Mouse (Mus musculus): ENCODE results near the gene Dhdh. TPM values are rescaled to one million over a fixed set of nuclear protein-coding genes. Genes with fewer than 3 reads are reported as not detected.
"Not testable (repeated sequence)": the region's sequence is repeated elsewhere in the genome, so short reads cannot be mapped to it uniquely, and the experiment has no call there.

The Dhdh gene
- polyA plus RNA-seq, 1 experiment, result 0.29 TPM

DNA sequence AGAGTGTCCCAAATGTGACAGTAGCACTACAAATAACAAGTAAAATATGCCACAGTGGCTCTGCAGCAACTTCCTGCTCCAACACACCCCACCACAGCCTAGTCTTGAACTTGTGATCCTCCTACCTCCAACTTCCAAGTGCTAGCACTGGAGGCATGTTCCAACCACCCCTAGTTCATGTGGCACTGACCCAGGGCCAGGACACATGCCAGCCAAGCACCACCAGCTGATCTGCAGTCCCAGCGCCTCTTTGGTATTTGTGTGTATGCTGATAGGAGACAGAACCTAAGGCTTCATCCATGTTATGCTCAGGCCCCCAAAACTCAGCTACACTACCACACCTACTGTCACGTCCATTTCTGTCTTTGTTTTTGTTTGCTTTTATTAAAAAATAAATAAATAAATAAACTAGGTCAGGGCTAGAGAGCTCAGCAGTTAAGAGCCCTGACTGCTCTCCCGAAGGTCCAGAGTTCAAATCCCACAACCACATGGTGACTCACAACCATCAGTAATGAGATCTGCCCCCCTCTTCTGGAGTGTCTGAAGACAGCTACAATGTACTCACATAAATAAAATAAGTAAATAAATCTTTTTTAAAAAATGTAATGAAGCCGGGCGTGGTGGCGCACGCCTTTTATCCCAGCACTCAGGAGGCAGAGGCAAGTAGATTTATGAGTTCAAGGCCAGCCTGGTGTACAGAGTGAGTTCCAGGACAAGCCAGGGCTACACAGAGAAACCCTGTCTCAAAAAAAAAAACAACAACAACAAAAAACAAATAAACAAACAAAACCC is 24.4 kb downstream of the Dhdh start:
- no peak for TF ChIP-seq GATA1 (IDR thresholded peaks at IDR 0.05; ENCODE audit: low read length)

DNA sequence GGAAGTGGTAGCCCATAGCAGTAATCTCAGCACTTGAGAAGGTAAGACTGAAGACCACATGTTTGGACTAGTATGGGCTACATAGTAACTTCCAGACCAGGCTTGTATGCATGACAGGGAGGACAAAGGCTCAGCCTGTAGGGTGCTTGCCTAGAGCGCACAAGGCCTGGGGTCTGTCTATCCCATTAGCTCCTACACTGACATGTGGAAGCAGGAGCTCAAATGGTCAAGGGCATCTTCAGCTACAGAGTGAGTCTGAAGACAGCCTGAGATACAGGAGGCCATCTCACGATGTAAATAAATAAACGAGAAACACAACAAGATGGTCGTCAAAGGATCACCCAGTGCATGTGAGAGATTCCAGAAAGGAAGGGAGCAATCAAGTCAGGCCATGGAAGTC is 26.3 kb downstream of the Dhdh start:
- TF ChIP-seq GATA1 (IDR thresholded peaks at IDR 0.05; ENCODE audit: low read length), result no peak

DNA sequence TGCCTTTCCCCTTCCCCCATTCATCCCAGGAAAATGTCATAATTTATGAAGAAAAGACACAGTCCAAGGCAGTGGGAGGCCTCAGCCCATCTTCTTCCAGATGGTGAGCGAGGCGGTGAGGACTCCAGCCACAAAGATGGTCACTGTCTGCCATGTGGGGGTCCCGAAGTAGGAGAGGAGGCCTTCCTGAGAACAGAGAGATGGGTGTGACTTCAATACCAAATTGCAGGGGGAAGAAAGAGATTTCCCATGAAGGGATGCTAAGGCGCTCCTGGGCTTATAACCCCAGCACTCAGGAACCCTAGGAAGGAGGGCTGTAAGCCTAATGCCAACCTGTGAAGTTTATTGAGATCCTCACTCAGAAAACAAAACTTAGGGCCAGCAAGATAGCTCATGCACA is 26.8 kb downstream of the Dhdh start:
- TF ChIP-seq GATA1 (IDR thresholded peaks at IDR 0.05; ENCODE audit: low read length), result no peak

GRCm38 (mm10) chr7:45461326-45461725 is 27.3 kb downstream of the Dhdh start:
- no peak for TF ChIP-seq GATA1 (IDR thresholded peaks at IDR 0.05; ENCODE audit: low read length)

GRCm38 (mm10) chr7:45460860-45461314 is 27.7 kb downstream of the Dhdh start:
- TF ChIP-seq GATA1 (IDR thresholded peaks at IDR 0.05; ENCODE audit: low read length), result no peak

DNA sequence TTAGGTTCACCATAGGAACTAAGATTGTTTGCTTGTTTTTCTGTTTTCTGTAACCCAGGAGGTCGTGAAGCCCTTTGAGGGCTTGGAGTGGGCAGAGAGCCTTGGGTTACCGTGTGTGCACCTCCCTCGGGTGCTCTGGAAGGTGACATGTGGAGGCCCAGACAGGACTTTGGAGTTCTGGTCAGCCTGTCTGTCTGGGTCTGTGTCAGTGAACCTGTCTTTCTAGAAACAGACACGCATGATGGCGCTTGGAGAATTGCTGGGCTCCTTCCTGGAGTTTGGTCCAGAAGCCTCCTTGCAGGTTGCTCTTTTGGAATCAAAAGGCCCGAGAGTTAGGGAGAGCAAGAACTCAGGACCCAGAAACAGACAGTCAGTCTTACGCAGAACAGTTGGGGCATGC is 28.2 kb downstream of the Dhdh start:
- TF ChIP-seq GATA1 (IDR thresholded peaks at IDR 0.05; ENCODE audit: low read length), result no peak

GRCm38 (mm10) chr7:45459564-45460140 is 29.0 kb downstream of the Dhdh start, which contains the start of gene Ftl1:
Gene Ftl1, minus strand, starts transcription at chr7:45459884.
- not testable (repeated sequence) for TF ChIP-seq GATA1 (IDR thresholded peaks at IDR 0.05; ENCODE audit: low read length)

GRCm38 (mm10) chr7:45458748-45459563 is 29.6 kb downstream of the Dhdh start:
- TF ChIP-seq GATA1 (IDR thresholded peaks at IDR 0.05; ENCODE audit: low read length), result no peak

GRCm38 (mm10) chr7:45457204-45458060 is 31.2 kb downstream of the Dhdh start:
- no peak for TF ChIP-seq GATA1 (IDR thresholded peaks at IDR 0.05; ENCODE audit: low read length)

DNA sequence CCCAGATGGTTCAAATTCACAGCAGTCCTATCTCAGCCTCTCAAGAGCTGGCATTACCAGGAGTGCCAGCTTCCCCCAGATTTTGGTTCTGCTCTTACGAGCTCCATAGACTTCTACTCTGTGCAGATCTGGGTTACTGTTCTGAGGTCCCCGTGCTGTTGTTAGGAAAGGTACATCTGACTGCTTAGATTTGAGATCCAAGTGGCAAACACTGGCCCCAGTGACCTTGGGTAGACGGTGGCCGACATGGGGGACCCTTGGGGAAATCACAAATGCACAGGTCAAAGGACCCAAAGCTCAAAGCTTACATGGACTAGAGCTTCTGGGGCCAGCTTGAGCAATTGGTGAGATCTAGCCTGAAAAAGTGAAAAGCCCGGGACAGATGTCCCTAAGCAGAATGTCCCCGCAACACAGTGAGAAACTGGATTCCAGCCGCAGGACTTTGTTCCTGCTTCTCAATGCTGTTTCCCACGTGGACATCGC is 31.8 kb downstream of the Dhdh start:
- no peak for TF ChIP-seq GATA1 (IDR thresholded peaks at IDR 0.05; ENCODE audit: low read length)

DNA sequence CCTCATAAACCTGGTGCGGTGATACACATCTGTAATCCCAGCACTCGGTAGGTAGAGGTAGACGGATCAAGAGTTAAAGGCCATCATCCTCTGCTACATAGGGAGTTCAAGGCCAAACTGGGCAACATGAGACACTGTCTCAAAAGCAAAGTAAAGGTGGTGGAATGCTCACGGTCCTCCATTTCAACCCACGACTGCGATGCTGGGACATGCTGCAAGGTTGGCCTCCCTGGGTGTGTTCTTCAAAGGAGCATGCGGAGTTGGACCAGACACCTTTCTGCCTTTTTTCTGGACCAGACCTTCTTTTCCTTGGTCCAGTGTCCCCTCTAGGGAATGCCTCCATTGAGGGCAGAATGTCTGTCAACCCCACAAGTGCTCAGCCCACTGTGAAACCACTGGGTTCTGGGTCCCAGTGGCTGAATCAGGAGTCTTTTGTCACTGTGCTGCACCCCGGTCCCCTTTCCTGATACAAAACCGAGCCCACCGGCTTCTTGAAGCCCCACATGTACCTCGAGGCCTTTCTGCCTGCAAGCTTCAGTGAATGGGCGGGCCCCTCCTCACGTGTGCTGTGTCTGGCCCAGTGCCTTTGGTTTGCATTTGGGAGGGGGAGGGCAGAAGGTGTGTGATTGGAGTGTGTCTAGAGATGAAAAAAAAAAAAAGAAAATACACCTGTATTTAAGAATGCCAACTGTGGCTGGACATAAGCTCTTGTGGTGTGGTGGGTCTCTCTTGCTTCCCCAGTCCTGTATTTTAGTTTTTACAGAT is 32.5 kb downstream of the Dhdh start:
- TF ChIP-seq GATA1 (IDR thresholded peaks at IDR 0.05; ENCODE audit: low read length), result no peak

- no peak for TF ChIP-seq GATA1 (IDR thresholded peaks at IDR 0.05; ENCODE audit: low read length)
Observed at GRCm38 (mm10) chr7:45454971-45455370, 33.6 kb downstream of the Dhdh start.

GRCm38 (mm10) chr7:45451344-45451982 is 37.1 kb downstream of the Dhdh start:
- TF ChIP-seq GATA1 (IDR thresholded peaks at IDR 0.05; ENCODE audit: low read length), result no peak

- TF ChIP-seq GATA1 (IDR thresholded peaks at IDR 0.05; ENCODE audit: low read length), result no peak
Observed at GRCm38 (mm10) chr7:45449974-45450373, 38.6 kb downstream of the Dhdh start.

Measured in G1E-ER4 (cell line).